Mouse (Mus musculus): ENCODE measurements around the gene Egfr. TPM values are rescaled to one million over a fixed set of nuclear protein-coding genes. Genes with fewer than 3 reads are reported as not detected.

The Egfr gene
- polyA plus RNA-seq, 1 experiment from 2014 or later, result 6.0 TPM

DNA sequence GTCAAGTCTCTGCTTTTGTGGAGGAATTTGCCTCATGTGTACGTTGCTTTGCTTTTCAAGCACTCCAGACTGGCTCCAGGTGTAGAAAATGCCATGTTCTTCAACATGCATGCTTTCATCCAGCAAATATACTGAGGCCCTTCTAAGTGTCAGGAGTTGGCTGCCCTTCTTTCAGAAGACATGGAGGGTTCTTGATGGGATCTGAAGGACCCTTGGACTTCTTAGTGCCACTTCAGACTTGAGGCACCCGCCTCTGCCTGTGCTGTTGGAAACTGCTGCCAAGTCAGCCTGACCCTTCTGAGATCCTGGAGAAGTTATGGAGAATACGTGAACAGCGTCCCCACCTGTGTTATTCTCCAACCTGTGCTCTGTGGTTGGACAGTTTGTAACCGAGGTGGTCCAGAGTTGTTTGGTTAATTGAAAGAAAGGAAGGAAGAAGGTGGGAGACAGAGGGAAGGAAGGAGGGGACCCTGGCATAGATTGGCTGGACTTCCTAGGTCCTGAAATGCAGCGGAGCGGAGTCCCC, 483 bp upstream of the Egfr start:
- Histone ChIP-seq H3K4me3 (ENCODE audit: low read length) (peak overlapping the region; percentile 69), H3K27ac (ENCODE audit: low read depth, low read length) (no peak overlapping the region), H3K9ac (ENCODE audit: low read depth, low read length) (no peak overlapping the region; the same call in 1 of the 2 replicates), H3K4me1 (ENCODE audit: control insufficient read depth, insufficient read depth, low read length) (0 out of 2 replicates have a peak, but pooled peaks cover 4% of the 10 kb centered on the region), H3K4me2 (replicated peaks; ENCODE audit: low read depth, low read length) (peak overlapping the region; percentile 93), H3K36me3 (ENCODE audit: control insufficient read depth, insufficient read depth, low read length) (no peaks in the 10 kb centered on the region), H3K27me3 (ENCODE audit: control insufficient read depth, insufficient read depth, low read length) (peaks cover 6% of the 10 kb centered on the region), H3K9me3 (ENCODE audit: control insufficient read depth, low read length) (no peaks in the 10 kb centered on the region)
- WGBS, result 31% methylated on average over 7 of the region's 7 CpGs
- ATAC-seq (ENCODE audit: low FRiP score, low TSS enrichment), result no peak

DNA sequence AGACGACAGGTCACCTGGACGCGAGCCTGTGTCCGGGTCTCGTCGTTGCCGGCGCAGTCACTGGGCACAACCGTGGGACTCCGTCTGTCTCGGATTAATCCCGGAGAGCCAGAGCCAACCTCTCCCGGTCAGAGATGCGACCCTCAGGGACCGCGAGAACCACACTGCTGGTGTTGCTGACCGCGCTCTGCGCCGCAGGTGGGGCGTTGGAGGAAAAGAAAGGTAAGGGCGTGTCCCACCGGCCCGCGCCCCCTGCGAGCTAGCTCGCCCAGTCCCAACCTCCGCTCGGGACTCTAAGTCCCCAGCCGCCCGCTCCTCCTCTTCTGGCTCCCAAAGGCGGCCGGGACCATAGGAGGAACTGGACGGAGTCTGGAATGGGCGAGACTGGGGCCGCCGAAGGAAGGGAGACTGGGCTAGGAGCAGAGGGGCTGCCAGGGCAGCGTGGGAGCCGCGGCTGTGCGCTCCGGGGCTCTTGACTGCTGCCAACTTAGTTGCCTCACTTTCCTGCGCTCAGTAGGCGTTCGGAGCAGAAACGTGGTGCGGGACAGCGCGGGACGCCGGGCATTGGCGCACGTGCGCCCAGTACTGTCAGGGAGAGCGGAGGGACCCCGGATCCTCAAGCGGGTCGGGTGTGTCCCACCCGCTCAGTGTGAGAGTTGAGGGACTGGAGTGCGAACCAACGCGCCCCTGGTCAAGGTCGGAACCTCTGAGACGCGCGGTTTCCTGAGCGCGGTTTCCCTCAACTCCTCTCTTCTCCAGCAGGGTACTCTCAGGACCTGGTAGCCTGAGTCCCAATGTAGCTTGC, 548 bp downstream of the Egfr start:
- Histone ChIP-seq H3K9ac (ENCODE audit: low read depth, low read length) (peak overlapping the region; percentile 64), H3K36me3 (ENCODE audit: control insufficient read depth, insufficient read depth, low read length) (no peaks in the 10 kb centered on the region), H3K4me3 (ENCODE audit: low read length) (peak overlapping the region; percentile 69), H3K4me1 (ENCODE audit: control insufficient read depth, insufficient read depth, low read length) (0 out of 2 replicates have a peak, but pooled peaks cover 4% of the 10 kb centered on the region), H3K27me3 (ENCODE audit: control insufficient read depth, insufficient read depth, low read length) (peaks cover 6% of the 10 kb centered on the region), H3K9me3 (ENCODE audit: control insufficient read depth, low read length) (no peaks in the 10 kb centered on the region), H3K4me2 (replicated peaks; ENCODE audit: low read depth, low read length) (peak overlapping the region; percentile 93), H3K27ac (ENCODE audit: low read depth, low read length) (no peak overlapping the region)
- ATAC-seq (ENCODE audit: low FRiP score, low TSS enrichment), result peak; percentile 78
- under 1% methylated on average over 67 of the region's 68 CpGs for WGBS

DNA sequence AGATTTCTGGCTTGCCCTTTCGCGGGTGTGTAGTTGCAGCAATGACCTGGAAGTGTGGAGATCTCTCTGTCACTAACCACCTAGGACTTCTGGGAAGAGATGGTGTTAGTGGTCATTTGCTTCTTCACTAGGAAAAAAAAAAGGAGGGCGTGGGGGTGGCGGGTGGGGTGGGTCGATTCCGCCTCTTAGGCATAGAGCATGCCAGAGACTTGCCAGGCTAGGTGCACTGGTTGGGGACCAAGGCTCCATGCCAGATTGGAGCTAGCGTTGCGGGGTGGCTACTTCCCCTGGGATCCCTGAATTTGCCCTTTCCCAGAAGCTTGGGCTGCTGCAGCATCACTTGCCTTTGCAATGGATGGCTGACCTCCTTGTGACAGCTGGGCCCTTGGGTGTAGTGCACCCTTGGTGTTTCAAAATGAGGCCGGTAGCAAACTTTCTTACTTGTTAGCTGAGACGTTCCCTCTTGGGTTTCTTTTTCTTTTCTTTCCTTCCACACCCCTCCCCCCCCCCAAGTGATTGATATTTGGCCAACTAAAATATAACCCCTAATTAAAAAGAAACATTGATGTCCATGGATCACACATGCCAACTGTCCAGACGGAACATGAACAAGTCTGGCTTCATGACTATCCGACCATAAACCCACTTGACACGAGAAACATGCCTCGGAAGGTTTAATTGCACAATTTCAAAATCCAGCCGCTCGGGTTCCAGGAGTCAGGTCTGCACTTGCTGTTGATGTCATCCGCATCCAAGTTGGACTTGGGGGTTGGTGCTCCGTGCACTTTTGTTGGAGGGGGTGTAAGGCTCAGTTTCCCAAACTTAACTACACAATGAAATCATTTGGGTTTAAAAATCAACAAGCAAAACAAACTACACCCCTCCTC, 1.4 kb downstream of the Egfr start:
- H3K4me2 ChIP-seq (replicated peaks; ENCODE audit: low read depth, low read length), result peak overlapping the region; percentile 93
- H3K36me3 ChIP-seq (ENCODE audit: control insufficient read depth, insufficient read depth, low read length), result no peaks in the 10 kb centered on the region
- 14% methylated on average over 18 of the region's 18 CpGs for WGBS
- H3K4me1 ChIP-seq (ENCODE audit: control insufficient read depth, insufficient read depth, low read length), result 0 out of 2 replicates have a peak, but pooled peaks cover 4% of the 10 kb centered on the region
- no peak overlapping the region for H3K27ac ChIP-seq (ENCODE audit: low read depth, low read length)
- H3K9ac ChIP-seq (ENCODE audit: low read depth, low read length), result 0 out of 2 replicates have a peak overlapping the region, but pooled peaks have one; percentile 28
- peaks cover 6% of the 10 kb centered on the region for H3K27me3 ChIP-seq (ENCODE audit: control insufficient read depth, insufficient read depth, low read length)
- no peaks in the 10 kb centered on the region for H3K9me3 ChIP-seq (ENCODE audit: control insufficient read depth, low read length)
- peak overlapping the region; percentile 69 for H3K4me3 ChIP-seq (ENCODE audit: low read length)
- no peak for ATAC-seq (ENCODE audit: low FRiP score, low TSS enrichment)

DNA sequence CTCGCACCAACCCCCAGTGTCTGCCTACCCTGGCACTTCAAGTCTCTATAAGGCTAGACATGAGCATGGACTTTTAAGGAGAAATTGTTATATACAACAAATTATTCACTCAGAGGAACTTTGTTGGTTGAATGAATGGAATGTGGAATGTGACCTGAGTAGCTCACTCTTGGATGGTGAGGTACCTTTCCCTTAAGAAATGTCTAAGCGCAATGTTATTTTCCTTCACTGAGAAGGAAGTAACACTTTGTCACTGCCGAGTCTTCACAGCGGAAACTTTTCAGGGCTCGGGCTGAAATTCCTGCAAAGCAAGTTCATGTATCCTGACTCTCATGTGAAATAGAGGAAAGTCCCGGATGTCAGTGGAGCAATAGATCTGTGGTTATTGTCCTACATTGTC, 7.9 kb downstream of the Egfr start:
- Histone ChIP-seq H3K4me1 (ENCODE audit: control insufficient read depth, insufficient read depth, low read length) (no peaks in the 10 kb centered on the region), H3K36me3 (ENCODE audit: control insufficient read depth, insufficient read depth, low read length) (no peaks in the 10 kb centered on the region), H3K4me3 (ENCODE audit: low read length) (no peak overlapping the region), H3K9me3 (ENCODE audit: control insufficient read depth, low read length) (no peaks in the 10 kb centered on the region), H3K27me3 (ENCODE audit: control insufficient read depth, insufficient read depth, low read length) (no peaks in the 10 kb centered on the region; the same call in 1 of the 2 replicates), H3K9ac (ENCODE audit: low read depth, low read length) (no peak overlapping the region), H3K4me2 (replicated peaks; ENCODE audit: low read depth, low read length) (no peak overlapping the region), H3K27ac (ENCODE audit: low read depth, low read length) (no peak overlapping the region)
- WGBS, result 82% methylated on average over 6 of the region's 6 CpGs
- ATAC-seq (ENCODE audit: low FRiP score, low TSS enrichment), result no peak

DNA sequence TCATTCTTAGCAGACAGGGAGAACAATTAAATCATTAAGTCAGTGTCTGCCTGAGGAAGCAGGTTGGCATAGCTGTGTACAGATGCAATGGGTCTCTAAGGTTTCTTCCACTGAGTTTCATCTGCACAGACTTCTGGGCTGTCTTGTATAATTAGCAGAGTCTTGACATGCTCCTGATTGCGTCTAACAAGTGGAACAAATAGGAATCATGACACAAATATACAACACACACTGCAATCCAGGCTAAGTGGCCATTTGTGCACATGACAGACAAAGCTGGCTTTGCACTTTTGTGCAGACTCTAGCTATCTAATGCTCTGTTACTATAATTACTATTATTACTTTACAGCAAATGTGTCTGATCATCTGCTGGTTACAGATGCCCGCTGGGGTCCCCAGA, 9.2 kb downstream of the Egfr start:
- no peak overlapping the region for H3K9ac ChIP-seq (ENCODE audit: low read depth, low read length)
- H3K9me3 ChIP-seq (ENCODE audit: control insufficient read depth, low read length), result no peaks in the 10 kb centered on the region
- no peaks in the 10 kb centered on the region for H3K27me3 ChIP-seq (ENCODE audit: control insufficient read depth, insufficient read depth, low read length)
- no peak overlapping the region for H3K4me3 ChIP-seq (ENCODE audit: low read length)
- no peaks in the 10 kb centered on the region for H3K36me3 ChIP-seq (ENCODE audit: control insufficient read depth, insufficient read depth, low read length)
- ATAC-seq (ENCODE audit: low FRiP score, low TSS enrichment), result no peak
- no peak overlapping the region for H3K27ac ChIP-seq (ENCODE audit: low read depth, low read length)
- no peaks in the 10 kb centered on the region for H3K4me1 ChIP-seq (ENCODE audit: control insufficient read depth, insufficient read depth, low read length)
- H3K4me2 ChIP-seq (replicated peaks; ENCODE audit: low read depth, low read length), result no peak overlapping the region
- WGBS, result 70% methylated on average over 2 of the region's 2 CpGs

DNA sequence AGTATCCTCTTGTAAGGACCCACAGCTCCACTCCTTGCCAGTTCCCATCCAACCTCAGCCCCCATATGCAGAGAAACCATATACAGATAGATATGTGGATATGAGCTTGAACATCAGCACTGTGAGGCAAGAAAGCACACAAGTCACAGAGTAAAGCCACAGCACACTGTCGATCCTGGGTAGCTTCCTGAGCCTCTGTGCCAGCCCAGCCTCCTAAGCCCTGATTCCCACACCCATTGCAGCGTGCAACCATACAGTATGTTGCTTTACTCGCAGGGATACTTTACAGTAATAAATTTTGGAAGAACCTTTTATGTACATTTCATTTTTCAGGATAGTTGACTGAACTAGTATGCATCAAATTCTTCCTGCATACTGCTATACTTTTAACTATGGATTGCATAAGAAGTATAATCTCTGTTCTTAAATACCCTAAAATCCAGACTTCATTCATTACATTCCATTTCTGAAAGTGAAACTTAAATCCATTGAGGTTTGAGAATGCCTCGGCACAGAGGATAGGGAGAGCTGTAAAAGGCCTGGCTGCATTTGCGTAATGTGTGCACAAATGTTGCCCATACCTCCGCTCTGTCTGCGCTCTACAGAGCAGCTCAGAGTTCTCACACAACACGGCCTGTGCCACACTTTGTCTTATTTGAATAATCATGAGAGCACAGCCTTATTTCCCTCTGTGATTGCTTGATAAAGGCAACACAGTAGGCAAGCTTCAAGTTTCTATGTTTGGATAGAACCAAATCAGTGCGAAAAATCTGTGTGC, 14.2 kb downstream of the Egfr start:
- Histone ChIP-seq H3K27me3 (ENCODE audit: control insufficient read depth, insufficient read depth, low read length) (no peaks in the 10 kb centered on the region), H3K9me3 (ENCODE audit: control insufficient read depth, low read length) (no peaks in the 10 kb centered on the region), H3K27ac (ENCODE audit: low read depth, low read length) (no peak overlapping the region), H3K4me2 (replicated peaks; ENCODE audit: low read depth, low read length) (no peak overlapping the region), H3K4me3 (ENCODE audit: low read length) (no peak overlapping the region), H3K36me3 (ENCODE audit: control insufficient read depth, insufficient read depth, low read length) (no peaks in the 10 kb centered on the region), H3K4me1 (ENCODE audit: control insufficient read depth, insufficient read depth, low read length) (peaks cover 11% of the 10 kb centered on the region; the same call in 1 of the 2 replicates), H3K9ac (ENCODE audit: low read depth, low read length) (no peak overlapping the region)
- 77% methylated on average over 9 of the region's 9 CpGs for WGBS
- no peak for ATAC-seq (ENCODE audit: low FRiP score, low TSS enrichment)

DNA sequence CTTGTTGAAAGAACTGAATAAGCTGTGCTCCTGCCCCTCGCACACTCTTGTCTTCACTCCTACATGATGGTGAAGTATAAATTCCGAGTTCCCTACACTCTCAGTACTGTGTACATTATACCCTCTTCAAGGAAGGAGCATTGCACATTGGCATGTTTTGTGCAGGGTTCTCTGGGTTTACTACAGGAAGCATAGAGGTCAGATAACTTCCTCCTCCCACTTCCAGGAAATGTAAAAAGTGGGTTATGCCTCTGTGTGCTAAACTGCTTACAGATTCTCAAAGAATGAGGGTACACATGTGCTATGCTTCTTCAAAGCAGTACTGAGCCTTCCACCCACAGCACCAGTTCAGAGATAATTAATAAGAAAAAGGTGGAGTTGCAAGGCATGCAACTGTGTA, 16.0 kb downstream of the Egfr start:
- no peak overlapping the region for H3K4me3 ChIP-seq (ENCODE audit: low read length)
- no peaks in the 10 kb centered on the region for H3K36me3 ChIP-seq (ENCODE audit: control insufficient read depth, insufficient read depth, low read length)
- 73% methylated on average over 2 of the region's 2 CpGs for WGBS
- no peaks in the 10 kb centered on the region for H3K27me3 ChIP-seq (ENCODE audit: control insufficient read depth, insufficient read depth, low read length)
- H3K9me3 ChIP-seq (ENCODE audit: control insufficient read depth, low read length), result no peaks in the 10 kb centered on the region
- peaks cover 11% of the 10 kb centered on the region; the same call in 1 of the 2 replicates for H3K4me1 ChIP-seq (ENCODE audit: control insufficient read depth, insufficient read depth, low read length)
- no peak overlapping the region for H3K9ac ChIP-seq (ENCODE audit: low read depth, low read length)
- no peak overlapping the region for H3K4me2 ChIP-seq (replicated peaks; ENCODE audit: low read depth, low read length)
- no peak for ATAC-seq (ENCODE audit: low FRiP score, low TSS enrichment)
- H3K27ac ChIP-seq (ENCODE audit: low read depth, low read length), result no peak overlapping the region

DNA sequence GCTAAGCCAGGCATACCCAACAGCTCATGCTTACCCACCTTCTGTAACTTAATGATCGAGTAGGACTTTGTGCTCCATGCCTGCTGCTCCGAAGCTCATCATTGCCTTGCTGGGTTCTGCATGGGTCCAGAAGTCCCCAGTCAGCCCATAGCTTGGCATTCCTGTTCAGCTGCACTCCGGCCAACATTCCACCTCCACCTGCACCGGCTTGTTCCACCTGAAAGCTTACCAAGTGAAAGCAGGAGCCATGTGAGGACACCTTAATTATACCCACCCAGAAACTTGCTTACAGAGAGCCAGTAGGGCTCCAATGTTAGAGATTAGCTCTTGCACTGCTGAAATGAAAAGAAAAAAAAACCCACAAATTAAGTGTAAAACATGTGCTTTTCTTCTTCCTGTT, 17.3 kb downstream of the Egfr start:
- Histone ChIP-seq H3K4me1 (ENCODE audit: control insufficient read depth, insufficient read depth, low read length) (peaks cover 11% of the 10 kb centered on the region; the same call in 1 of the 2 replicates), H3K9ac (ENCODE audit: low read depth, low read length) (no peak overlapping the region), H3K27ac (ENCODE audit: low read depth, low read length) (no peak overlapping the region), H3K4me3 (ENCODE audit: low read length) (no peak overlapping the region), H3K27me3 (ENCODE audit: control insufficient read depth, insufficient read depth, low read length) (no peaks in the 10 kb centered on the region), H3K9me3 (ENCODE audit: control insufficient read depth, low read length) (no peaks in the 10 kb centered on the region), H3K36me3 (ENCODE audit: control insufficient read depth, insufficient read depth, low read length) (no peaks in the 10 kb centered on the region), H3K4me2 (replicated peaks; ENCODE audit: low read depth, low read length) (no peak overlapping the region)
- WGBS, result 75% methylated on average over 4 of the region's 4 CpGs
- ATAC-seq (ENCODE audit: low FRiP score, low TSS enrichment), result no peak; the same call in 1 of the 2 replicates
